Mouse (Mus musculus) cortical plate, adult 2 months (tissue): ENCODE results near the gene Crocc2.

Source experiments
- CTCF ChIP-seq: fragments of 200-500 bp; IDR thresholded peaks from 2 replicates; pipeline ENCODE4 v1.5.1; 2011; ENCODE audit warnings: mild to moderate bottlenecking, control low read depth, low read length; ENCODE audit not compliant: insufficient read depth; ENCODE audit errors: extremely low read depth
- POLR2A ChIP-seq: fragments of 200-500 bp; IDR thresholded peaks from 2 replicates; pipeline ENCODE4 v1.6.1; 2011; ENCODE audit warnings: mild to moderate bottlenecking, low read length, control low read depth; ENCODE audit not compliant: insufficient read depth; ENCODE audit errors: extremely low read depth

GRCm38 (mm10) chr1:93211549-93212220, 43.2 kb downstream of the Crocc2 start:
- TF ChIP-seq POLR2A, result no peak
- TF ChIP-seq CTCF, result no peak
